In the genomic region with DNA sequence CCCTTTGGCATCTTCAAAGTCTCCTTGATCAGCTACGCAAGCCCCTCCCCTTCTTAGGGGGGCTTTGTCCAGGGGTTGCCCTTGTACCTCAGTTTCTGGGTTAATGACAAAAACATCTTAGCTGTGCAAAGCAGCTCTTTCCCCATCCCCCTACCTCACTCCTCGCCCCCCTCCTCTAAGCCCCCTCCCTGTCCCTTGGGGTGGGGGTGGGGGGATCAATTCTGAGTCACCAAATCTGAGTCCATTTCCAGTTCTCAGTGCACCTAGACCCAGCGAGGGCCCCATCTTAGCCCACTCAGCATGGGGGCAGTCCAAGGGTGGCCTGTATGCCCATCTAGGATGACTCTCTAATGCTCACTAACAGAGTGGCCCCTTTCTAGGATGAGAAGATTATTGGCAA, we compare ENCODE assay signal across 10 mouse cellular contexts. TPM values are rescaled to one million over a fixed set of nuclear protein-coding genes. Genes with fewer than 3 reads are reported as not detected.
DNase-seq lines count a peak whose midpoint lies in the region; ATAC-seq and TF ChIP-seq lines count a peak whose summit lies in the region.
"Had no signal": no experiment of that assay in that cellular context is flagged by ENCODE, and none has a peak within 500 bp of the region (broad histone marks: within the 10 kb centered on the region; RNA-seq: fewer than 3 reads in every experiment).

No protein-coding gene starts in this region.

- TF ChIP-seq POLR2A in cerebellum, adult 2 months (IDR thresholded peaks at IDR 0.05; ENCODE audit: borderline replicate concordance, insufficient read depth, low read length) = no peak

- no peak overlapping the region for H3K9ac ChIP-seq in lung, postnatal 0 days (replicated peaks; ENCODE audit: low read depth)
- no peak overlapping the region for H3K9ac ChIP-seq in liver, embryonic 13.5 days

- DNase-seq in cerebellum, adult 2 months = peak; percentile 23 to 35
- DNase-seq in cerebellum, postnatal 4 days (ENCODE audit: low spot score in 2 of 2) = no peak
- DNase-seq in lung, postnatal 0 days (ENCODE audit: low spot score) = no peak
- no peak for DNase-seq in lung, postnatal 4 days
- DNase-seq in liver, embryonic 13.5 days = no peak
- DNase-seq in layer of hippocampus, postnatal 36 days = no peak
- no peak for DNase-seq in gastrocnemius, postnatal 10 days
- DNase-seq: thymus, postnatal 25 days had no signal

- 42% methylated on average over 3 of the region's 3 CpGs for WGBS in cerebellum, adult 2 months
- WGBS in lung, postnatal 0 days = 75% methylated on average over 3 of the region's 3 CpGs
- 76% methylated on average over 3 of the region's 3 CpGs for WGBS in liver, embryonic 13.5 days (ENCODE audit: insufficient replicate concordance)

- H3K9me3 ChIP-seq in lung, postnatal 0 days (ENCODE audit: low read length) = no peaks in the 10 kb centered on the region
- H3K9me3 ChIP-seq in liver, embryonic 13.5 days (replicated peaks) = no peaks in the 10 kb centered on the region

- TF ChIP-seq CTCF in cerebellum, adult 2 months (IDR thresholded peaks at IDR 0.05; ENCODE audit: borderline replicate concordance, insufficient read depth, low read depth, low read length) = no peak
- TF ChIP-seq CTCF in lung, postnatal 0 days (IDR thresholded peaks at IDR 0.05) = no peak

- ATAC-seq in lung, postnatal 0 days = no peak
- no peak for ATAC-seq in liver, embryonic 13.5 days (ENCODE audit: low read depth)
- no peak for ATAC-seq in erythroid progenitor cell, adult 5-6 weeks (replicated peaks; ENCODE audit: low FRiP score, poor library complexity, severe bottlenecking)

- TF ChIP-seq EP300 in lung, postnatal 0 days (IDR thresholded peaks at IDR 0.05) = no peak

- H3K4me3 ChIP-seq in cerebellum, adult 2 months (replicated peaks; ENCODE audit: insufficient read depth, low read depth, low read length) = peak overlapping the region; percentile 12
- no peak overlapping the region for H3K4me3 ChIP-seq in lung, postnatal 0 days (ENCODE audit: low read depth, low read length)
- H3K4me3 ChIP-seq in liver, embryonic 13.5 days (replicated peaks) = peak overlapping the region; percentile 76

- peaks cover 12% of the 10 kb centered on the region for H3K4me1 ChIP-seq in cerebellum, adult 2 months (ENCODE audit: control insufficient read depth, insufficient read depth, low read length)
- H3K4me1 ChIP-seq in lung, postnatal 0 days (ENCODE audit: insufficient read depth, low read depth, low read length) = peaks cover 8% of the 10 kb centered on the region; the same call in 1 of the 2 replicates
- H3K4me1 ChIP-seq in liver, embryonic 13.5 days (replicated peaks) = peaks cover 40% of the 10 kb centered on the region

- no peaks in the 10 kb centered on the region for H3K27me3 ChIP-seq in cerebellum, adult 2 months (ENCODE audit: control insufficient read depth, insufficient read depth, low read length)
- no peaks in the 10 kb centered on the region for H3K27me3 ChIP-seq in lung, postnatal 0 days (replicated peaks; ENCODE audit: insufficient read depth, low read length)
- H3K27me3 ChIP-seq in liver, embryonic 13.5 days = peaks cover 15% of the 10 kb centered on the region

- no peak overlapping the region for H3K27ac ChIP-seq in cerebellum, adult 2 months (ENCODE audit: insufficient read depth, low read length)
- H3K27ac ChIP-seq in lung, postnatal 0 days (ENCODE audit: low read length) = no peak overlapping the region
- H3K27ac ChIP-seq in liver, embryonic 13.5 days = no peak overlapping the region

- peak overlapping the region; percentile 91 for H3K4me2 ChIP-seq in lung, postnatal 0 days (replicated peaks; ENCODE audit: low read depth, low read length)
- peak overlapping the region; percentile 97 for H3K4me2 ChIP-seq in liver, embryonic 13.5 days

- 0 out of 2 replicates have a peak, but pooled peaks cover 4% of the 10 kb centered on the region for H3K36me3 ChIP-seq in lung, postnatal 0 days (ENCODE audit: insufficient read depth, low read length)
- peaks cover 23% of the 10 kb centered on the region for H3K36me3 ChIP-seq in liver, embryonic 13.5 days

RNA-seq across cellular contexts. Expression of gene Atxn7l2, which starts 1.7 kb away (rescaled TPM):
- polyA plus RNA-seq in cerebellum, adult 2 months (2012; rRNA removed) = 25.9 and 26.9 TPM in 2 replicates
- polyA plus RNA-seq in lung, postnatal 0 days (2015; fragmentation: Nextera tagmentation; extraction: Ambion mirVana) = 6.1 and 6.7 TPM in 2 replicates
- 3.1 and 3.3 TPM in 2 replicates for polyA plus RNA-seq in liver, embryonic 13.5 days (2015; fragmentation: Nextera tagmentation; extraction: Ambion mirVana)
- 10 to 100 TPM; 25.7 to 28.9 TPM for total RNA-seq in layer of hippocampus, postnatal 36 days (2021)
- 0.36 and 5.4 TPM in 2 replicates for total RNA-seq in erythroid progenitor cell, adult 5-6 weeks (2015; ENCODE audit: low replicate concordance)
- not detected in 2 replicates for total RNA-seq in erythroid progenitor cell, adult 5-6 weeks (2017; ENCODE audit: low replicate concordance)
- total RNA-seq in gastrocnemius, postnatal 10 days (2021) = 10 to 100 TPM; 13.2 to 18.4 TPM

RNA-seq across cellular contexts. Expression of gene Cyb561d1, which starts 8.0 kb away (rescaled TPM):
- 13.1 and 13.8 TPM in 2 replicates for polyA plus RNA-seq in cerebellum, adult 2 months (2012; rRNA removed)
- 4.8 and 4.9 TPM in 2 replicates for polyA plus RNA-seq in lung, postnatal 0 days (2015; fragmentation: Nextera tagmentation; extraction: Ambion mirVana)
- polyA plus RNA-seq in liver, embryonic 13.5 days (2015; fragmentation: Nextera tagmentation; extraction: Ambion mirVana) = 1.7 and 2.0 TPM in 2 replicates
- 10 to 100 TPM; 16.4 to 16.5 TPM for total RNA-seq in layer of hippocampus, postnatal 36 days (2021)
- total RNA-seq in erythroid progenitor cell, adult 5-6 weeks (2015; ENCODE audit: low replicate concordance) = 1.4 and 2.1 TPM in 2 replicates
- 5.3 TPM in 1 of 2 replicates, not detected in the other for total RNA-seq in erythroid progenitor cell, adult 5-6 weeks (2017; ENCODE audit: low replicate concordance)
- 1 to 10 TPM; 3.5 to 4.2 TPM for total RNA-seq in gastrocnemius, postnatal 10 days (2021)

RNA-seq across cellular contexts. Expression of gene Sypl2, which starts 17.4 kb away (rescaled TPM):
- polyA plus RNA-seq in cerebellum, adult 2 months (2012; rRNA removed) = 2.4 TPM in 2 replicates
- not detected in 2 replicates for polyA plus RNA-seq in lung, postnatal 0 days (2015; fragmentation: Nextera tagmentation; extraction: Ambion mirVana)
- 0.05 and 0.07 TPM in 2 replicates for polyA plus RNA-seq in liver, embryonic 13.5 days (2015; fragmentation: Nextera tagmentation; extraction: Ambion mirVana)
- 1 to 10 TPM; 2.0 to 2.3 TPM for total RNA-seq in layer of hippocampus, postnatal 36 days (2021)
- not detected in 2 replicates for total RNA-seq in erythroid progenitor cell, adult 5-6 weeks (2015; ENCODE audit: low replicate concordance)
- total RNA-seq in erythroid progenitor cell, adult 5-6 weeks (2017; ENCODE audit: low replicate concordance) = not detected in 2 replicates
- total RNA-seq in gastrocnemius, postnatal 10 days (2021) = 1,000 to 10,000 TPM in 1 of 2 experiments, 100 to 1,000 TPM in 1; 890 to 1,000 TPM
- total RNA-seq: monocyte, adult 5-6 weeks had no signal

RNA-seq across cellular contexts. Expression of gene Amigo1, which starts 22.9 kb away (rescaled TPM):
- polyA plus RNA-seq in cerebellum, adult 2 months (2012; rRNA removed) = 50.8 and 53.5 TPM in 2 replicates
- polyA plus RNA-seq in lung, postnatal 0 days (2015; fragmentation: Nextera tagmentation; extraction: Ambion mirVana) = 4.6 TPM in 2 replicates
- 0.35 and 0.51 TPM in 2 replicates for polyA plus RNA-seq in liver, embryonic 13.5 days (2015; fragmentation: Nextera tagmentation; extraction: Ambion mirVana)
- 10 to 100 TPM; 65.0 to 69.0 TPM for total RNA-seq in layer of hippocampus, postnatal 36 days (2021)
- not detected in 2 replicates for total RNA-seq in erythroid progenitor cell, adult 5-6 weeks (2015; ENCODE audit: low replicate concordance)
- 0.38 TPM in 1 of 2 replicates, not detected in the other for total RNA-seq in erythroid progenitor cell, adult 5-6 weeks (2017; ENCODE audit: low replicate concordance)
- 10 to 100 TPM; 30.7 to 31.6 TPM for total RNA-seq in gastrocnemius, postnatal 10 days (2021)

RNA-seq across cellular contexts. Expression of gene Psma5, which starts 47.7 kb away (rescaled TPM):
- polyA plus RNA-seq in cerebellum, adult 2 months (2012; rRNA removed) = 111 and 112 TPM in 2 replicates
- 156 and 163 TPM in 2 replicates for polyA plus RNA-seq in lung, postnatal 0 days (2015; fragmentation: Nextera tagmentation; extraction: Ambion mirVana)
- 224 and 238 TPM in 2 replicates for polyA plus RNA-seq in liver, embryonic 13.5 days (2015; fragmentation: Nextera tagmentation; extraction: Ambion mirVana)
- 10 to 100 TPM; 70.9 to 81.1 TPM for total RNA-seq in layer of hippocampus, postnatal 36 days (2021)
- 78.8 and 93.0 TPM in 2 replicates for total RNA-seq in erythroid progenitor cell, adult 5-6 weeks (2015; ENCODE audit: low replicate concordance)
- 49.7 and 86.5 TPM in 2 replicates for total RNA-seq in erythroid progenitor cell, adult 5-6 weeks (2017; ENCODE audit: low replicate concordance)
- 10 to 100 TPM; 94.7 to 96.4 TPM for total RNA-seq in gastrocnemius, postnatal 10 days (2021)

Comparison
In these comparisons a context has a peak if more than half of its experiments do, and no peak if none do; other contexts are left out.
1. DNase-seq: peak in cerebellum, adult 2 months (2 of 2); none in cerebellum, postnatal 4 days (0 of 2), lung, postnatal 0 days (single experiment), lung, postnatal 4 days (0 of 2), liver, embryonic 13.5 days (single experiment), layer of hippocampus, postnatal 36 days (0 of 2) and gastrocnemius, postnatal 10 days (single experiment).
2. RNA of gene Sypl2, which starts 17.4 kb away (total RNA-seq): 890 to 1,000 TPM in gastrocnemius, postnatal 10 days; 2.0 to 2.3 TPM in layer of hippocampus, postnatal 36 days and not detected in erythroid progenitor cell, adult 5-6 weeks; every median in the first group is over 100 times any median in the second.